Mouse (Mus musculus): ENCODE measurements at regions not wholly inside any gene's neighbourhood (a gene's known extent, or its start where the extent isn't known, plus 50 kb on each side); places are given as distances from the start of the nearest gene placed in this dataset.

- TF ChIP-seq POLR2A (IDR thresholded peaks at IDR 0.05; ENCODE audit: insufficient read length, low read depth) (no peak), TCF12 (IDR thresholded peaks at IDR 0.05; ENCODE audit: insufficient read depth, poor library complexity, severe bottlenecking) (no peak), USF1 (IDR thresholded peaks at IDR 0.05; ENCODE audit: low read depth) (no peak), MYOD1 (IDR thresholded peaks at IDR 0.05; ENCODE audit: control insufficient read depth in 1 of 3, insufficient read length in 2 of 3, low read depth in 2 of 3) (no peak), MAX (IDR thresholded peaks at IDR 0.05; ENCODE audit: low read depth) (no peak), E2F4 (IDR thresholded peaks at IDR 0.05; ENCODE audit: insufficient read depth) (no peak)
These were observed 105.0 kb upstream of the Isl1 start for GRCm38 (mm10) chr13:116414473-116414872.

All from myocyte (in vitro differentiated cells).